Mouse (Mus musculus) neural tube, embryonic 15.5 days (tissue): Measurements from ENCODE around the gene Rabac1. TPM values are rescaled to one million over a fixed set of nuclear protein-coding genes. Genes with fewer than 3 reads are reported as not detected.

Experiments
- ATAC-seq: fragments of 200-750 bp; cut with Nextera tagmentation; 2 replicates; pipeline ENCODE4 v1.8.0; 2017; ENCODE audit warnings: mild to moderate bottlenecking, moderate TSS enrichment, moderate library complexity; ENCODE audit not compliant: low FRiP score
- H3K27ac ChIP-seq: fragments of 300-500 bp; sonication (generic); replicated peaks from 2 replicates; pipeline ENCODE4 v1.5.1; 2015; ENCODE audit warnings: mild to moderate bottlenecking, inconsistent platforms
- H3K27me3 ChIP-seq: fragments of 300-500 bp; sonication (generic); replicated peaks from 2 replicates; pipeline ENCODE4 v1.6.1; 2015; ENCODE audit warnings: inconsistent platforms
- H3K36me3 ChIP-seq: fragments of 300-500 bp; sonication (generic); 2 replicates; pipeline ENCODE4 v1.6.1; 2015; ENCODE audit warnings: inconsistent platforms
- H3K4me1 ChIP-seq: fragments of 300-500 bp; sonication (generic); 2 replicates; pipeline ENCODE4 v1.6.1; 2015; ENCODE audit warnings: inconsistent platforms
- H3K4me2 ChIP-seq: fragments of 300-500 bp; sonication (generic); 2 replicates; pipeline ENCODE4 v1.6.1; 2015; ENCODE audit warnings: inconsistent platforms, mild to moderate bottlenecking, moderate library complexity
- H3K4me3 ChIP-seq: fragments of 300-500 bp; sonication (generic); replicated peaks from 2 replicates; pipeline ENCODE4 v1.5.1; 2015; ENCODE audit warnings: mild to moderate bottlenecking, inconsistent platforms
- H3K9ac ChIP-seq: fragments of 300-500 bp; sonication (generic); replicated peaks from 2 replicates; pipeline ENCODE4 v1.6.1; 2015; ENCODE audit warnings: mild to moderate bottlenecking, inconsistent platforms
- H3K9me3 ChIP-seq: fragments of 300-500 bp; sonication (generic); replicated peaks from 2 replicates; pipeline ENCODE4 v1.6.1; 2016; ENCODE audit warnings: inconsistent platforms
- WGBS: fragments of 180-500 bp; shearing (Covaris S2); methylation state at CpG from one replicate; pipeline ENCODE4 v1.1.7; 2015; ENCODE audit warnings: mixed read lengths; 5-methylcytosine and 5-hydroxymethylcytosine counted together
- polyA plus RNA-seq: library from polyadenylated mRNA; unstranded; fragments of >200 nt; fragmentation: Nextera tagmentation; extraction: Ambion mirVana; gene quantifications from 2 replicates; pipeline ENCODE4 v1.2.1, GENCODE M21; 2015

The Rabac1 gene
- 297 and 336 TPM in 2 replicates for polyA plus RNA-seq

DNA sequence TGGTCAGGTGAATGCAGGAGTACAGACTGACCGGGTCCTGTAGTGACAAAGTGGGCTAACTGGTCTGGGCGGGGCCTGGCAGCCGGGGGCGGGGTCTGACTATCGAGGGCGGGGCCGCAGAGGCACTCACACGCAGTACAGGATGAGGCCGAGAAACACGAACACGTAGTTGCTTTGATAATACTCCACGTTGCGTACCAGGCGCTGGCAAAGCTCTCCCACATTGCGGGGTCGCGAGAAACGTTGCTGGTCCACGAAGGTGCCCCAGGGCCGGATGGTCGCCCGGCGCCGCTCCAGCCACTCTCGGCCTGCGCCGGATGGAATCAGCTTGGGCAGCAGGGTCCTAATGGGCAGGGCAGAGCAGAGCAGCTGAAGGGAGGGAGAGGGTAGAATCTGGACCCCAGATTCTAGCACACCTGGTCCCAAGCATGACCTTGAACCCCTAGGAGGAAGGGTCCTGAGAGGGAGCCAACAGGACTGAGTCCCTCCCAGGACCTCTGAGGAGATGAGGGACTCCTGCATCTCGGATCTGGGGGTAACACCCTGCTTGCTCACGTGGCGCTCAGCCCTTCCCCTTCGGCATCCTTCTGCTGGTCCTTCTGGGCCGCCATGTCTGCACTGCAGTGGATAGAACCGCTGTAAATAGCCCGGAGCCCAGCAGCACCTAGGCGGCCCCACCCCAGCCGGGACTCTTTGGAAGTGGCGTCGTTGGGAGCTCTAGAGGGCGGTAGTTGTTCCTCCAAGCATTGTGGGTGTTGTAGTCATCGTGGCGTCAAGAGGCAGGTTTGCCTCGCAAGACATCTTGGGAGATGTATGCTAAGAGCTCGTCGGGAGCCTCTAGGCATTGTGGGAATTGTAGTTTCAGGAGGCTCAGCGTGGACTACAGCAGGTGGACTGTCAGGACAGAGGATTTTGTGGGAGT is at the start of gene Rabac1:
Gene Rabac1 (minus strand): TSS at position 783 of the 922 bp plus-strand sequence.
- peak within 1 kb of the TSS; percentile 79 for H3K4me3 ChIP-seq
- peaks cover 3% of the 10 kb centered on the region for H3K36me3 ChIP-seq
- WGBS: under 1% methylated on average over 45 of the region's 45 CpGs
- H3K27me3 ChIP-seq: no peaks in the 10 kb centered on the region
- H3K9ac ChIP-seq: peak within 1 kb of the TSS; percentile 90
- H3K27ac ChIP-seq: peak within 1 kb of the TSS; percentile 86
- peak; percentile 92 for ATAC-seq
- H3K9me3 ChIP-seq: no peaks in the 10 kb centered on the region
- H3K4me2 ChIP-seq: peak within 1 kb of the TSS; percentile 75
- peaks cover 14% of the 10 kb centered on the region for H3K4me1 ChIP-seq

DNA sequence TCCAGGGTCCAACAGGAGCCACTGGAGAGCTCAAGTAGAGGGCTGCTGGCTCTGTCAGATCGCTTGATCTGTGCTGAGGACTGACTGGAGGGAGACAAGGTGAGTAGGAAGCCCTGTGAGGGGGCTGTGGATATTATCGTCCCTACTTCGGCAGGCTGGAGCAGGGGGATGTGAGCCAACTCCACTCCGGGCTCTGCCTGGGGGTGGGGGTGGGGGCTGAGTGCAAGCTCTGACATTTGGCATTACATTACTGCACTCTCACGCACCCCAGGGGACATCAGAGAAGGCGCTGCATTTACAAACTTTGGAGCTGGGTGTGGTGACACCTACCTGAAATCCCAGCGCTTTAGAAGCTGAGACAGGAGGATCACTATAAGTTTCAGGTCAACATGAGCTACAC is 39.0 kb upstream of the Rabac1 start:
- peaks cover 46% of the 10 kb centered on the region for H3K4me1 ChIP-seq
- H3K4me3 ChIP-seq: no peak overlapping the region
- no peak for ATAC-seq
- no peak overlapping the region; the same call in 1 of the 2 replicates for H3K9ac ChIP-seq
- H3K27me3 ChIP-seq: peaks cover 14% of the 10 kb centered on the region
- H3K9me3 ChIP-seq: no peaks in the 10 kb centered on the region
- no peak overlapping the region for H3K27ac ChIP-seq
- no peak overlapping the region for H3K4me2 ChIP-seq
- H3K36me3 ChIP-seq: peaks cover 35% of the 10 kb centered on the region
- 68% methylated on average over 7 of the region's 7 CpGs for WGBS

DNA sequence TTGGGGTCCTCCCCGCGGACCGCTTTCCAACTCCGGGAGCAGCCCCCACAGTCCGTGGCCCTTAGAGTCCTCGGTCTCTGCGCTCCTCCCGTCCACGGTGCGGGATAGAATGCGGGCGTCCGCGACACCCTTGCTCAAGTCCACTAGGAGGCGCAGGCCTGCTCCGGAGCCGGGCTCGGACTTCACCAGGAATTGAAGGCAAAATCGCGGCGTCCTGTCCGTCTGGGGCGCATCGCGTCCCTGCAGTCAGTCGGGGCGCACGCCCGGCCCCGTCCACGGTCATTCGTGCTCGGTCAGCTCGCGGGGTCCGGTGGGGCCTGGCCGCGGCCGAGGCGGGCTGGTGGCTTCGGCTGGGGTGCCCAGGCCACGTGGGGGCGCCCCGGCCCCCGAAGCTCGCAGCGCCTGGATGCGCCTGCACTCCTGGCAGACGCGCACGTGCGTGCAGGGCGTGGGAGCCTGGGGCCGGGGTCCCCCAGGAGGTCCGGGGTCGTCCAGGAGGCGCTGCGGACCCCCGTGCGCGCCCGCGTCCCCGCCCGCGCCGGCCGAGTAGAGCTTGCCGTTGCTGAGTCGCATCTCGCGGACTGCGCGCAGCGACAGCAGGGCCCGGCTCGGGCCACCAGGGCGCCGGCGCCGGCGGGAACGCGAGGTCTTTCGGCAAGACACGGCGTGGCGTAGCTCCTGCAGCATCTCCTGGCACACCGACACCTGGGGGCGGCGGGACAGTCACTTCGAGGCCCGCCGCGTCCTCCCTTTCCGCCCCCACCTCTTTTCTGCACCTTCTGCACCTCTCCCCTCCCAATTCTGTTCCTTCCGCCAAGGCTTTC is 37.7 kb upstream of the Rabac1 start:
- no peak for ATAC-seq
- Histone ChIP-seq H3K9ac (peak overlapping the region; percentile 56), H3K4me3 (peak overlapping the region; percentile 26), H3K36me3 (peaks cover 24% of the 10 kb centered on the region), H3K4me1 (peaks cover 55% of the 10 kb centered on the region), H3K4me2 (peak overlapping the region; percentile 57), H3K27ac (peak overlapping the region; percentile 95), H3K9me3 (no peaks in the 10 kb centered on the region), H3K27me3 (peaks cover 14% of the 10 kb centered on the region)
- WGBS: 2% methylated on average over 94 of the region's 97 CpGs

DNA sequence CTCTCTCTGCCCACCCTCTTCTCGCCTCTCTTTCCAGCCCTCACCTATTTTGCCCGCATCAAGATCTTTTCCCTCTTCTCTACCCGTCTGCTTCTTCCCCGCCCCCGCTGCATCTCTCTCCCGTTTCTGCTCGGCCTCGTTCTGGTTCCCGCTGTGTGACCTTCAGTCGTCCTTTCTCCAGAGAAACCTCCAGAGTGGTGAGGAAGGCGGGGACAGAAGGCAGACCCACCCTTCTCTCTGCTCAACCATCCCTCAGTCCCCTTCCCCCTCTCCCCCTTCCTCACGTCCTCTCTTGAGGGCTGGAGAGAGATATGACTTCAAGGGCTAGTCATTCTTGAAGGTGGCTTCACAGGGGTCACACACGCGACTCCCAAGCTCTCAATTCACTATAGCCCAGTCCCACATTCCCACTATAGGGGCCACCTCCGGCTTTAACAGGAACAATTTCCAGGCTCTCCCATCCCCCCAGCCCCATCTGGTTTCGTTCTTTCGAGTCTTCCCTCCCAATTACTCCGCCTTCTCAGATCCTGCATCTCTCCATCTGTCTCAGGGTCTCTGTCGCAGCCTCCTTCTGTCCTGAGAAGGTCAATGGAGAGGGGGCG is 36.6 kb upstream of the Rabac1 start:
- no peaks in the 10 kb centered on the region for H3K9me3 ChIP-seq
- H3K4me2 ChIP-seq: peak overlapping the region; percentile 57
- 5% methylated on average over 20 of the region's 20 CpGs for WGBS
- ATAC-seq: peak; percentile 22
- peak overlapping the region; percentile 56 for H3K9ac ChIP-seq
- peaks cover 13% of the 10 kb centered on the region for H3K36me3 ChIP-seq
- H3K4me1 ChIP-seq: peaks cover 56% of the 10 kb centered on the region
- peak overlapping the region; percentile 23 for H3K4me3 ChIP-seq
- peak overlapping the region; percentile 95 for H3K27ac ChIP-seq
- H3K27me3 ChIP-seq: peaks cover 14% of the 10 kb centered on the region

DNA sequence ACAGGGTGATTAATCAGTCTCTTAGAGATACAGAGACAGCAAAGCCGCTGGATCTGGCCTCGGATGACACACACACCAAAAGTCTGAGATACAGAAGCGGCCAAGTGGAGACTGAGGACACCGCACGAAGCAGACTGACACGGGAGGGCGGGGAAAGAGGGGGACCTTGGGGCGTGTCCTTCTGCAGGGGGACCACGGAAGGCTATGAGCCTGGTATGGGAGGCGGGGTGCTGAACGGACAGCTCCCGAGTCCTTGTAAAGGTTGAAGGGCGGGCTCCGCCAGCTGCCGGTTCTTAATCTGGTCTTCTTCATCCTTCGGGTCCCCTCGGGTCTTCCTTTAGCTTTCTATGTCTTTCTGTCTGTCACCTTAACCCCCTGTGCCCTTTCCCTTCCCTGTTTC is 36.1 kb upstream of the Rabac1 start:
- ATAC-seq: peak; percentile 18
- peak overlapping the region; percentile 23 for H3K4me3 ChIP-seq
- H3K27ac ChIP-seq: peak overlapping the region; percentile 95
- 2% methylated on average over 17 of the region's 17 CpGs for WGBS
- H3K27me3 ChIP-seq: peaks cover 14% of the 10 kb centered on the region
- peak overlapping the region; percentile 57 for H3K4me2 ChIP-seq
- H3K4me1 ChIP-seq: peaks cover 62% of the 10 kb centered on the region
- peak overlapping the region; percentile 56 for H3K9ac ChIP-seq
- peaks cover 9% of the 10 kb centered on the region for H3K36me3 ChIP-seq
- no peaks in the 10 kb centered on the region for H3K9me3 ChIP-seq

DNA sequence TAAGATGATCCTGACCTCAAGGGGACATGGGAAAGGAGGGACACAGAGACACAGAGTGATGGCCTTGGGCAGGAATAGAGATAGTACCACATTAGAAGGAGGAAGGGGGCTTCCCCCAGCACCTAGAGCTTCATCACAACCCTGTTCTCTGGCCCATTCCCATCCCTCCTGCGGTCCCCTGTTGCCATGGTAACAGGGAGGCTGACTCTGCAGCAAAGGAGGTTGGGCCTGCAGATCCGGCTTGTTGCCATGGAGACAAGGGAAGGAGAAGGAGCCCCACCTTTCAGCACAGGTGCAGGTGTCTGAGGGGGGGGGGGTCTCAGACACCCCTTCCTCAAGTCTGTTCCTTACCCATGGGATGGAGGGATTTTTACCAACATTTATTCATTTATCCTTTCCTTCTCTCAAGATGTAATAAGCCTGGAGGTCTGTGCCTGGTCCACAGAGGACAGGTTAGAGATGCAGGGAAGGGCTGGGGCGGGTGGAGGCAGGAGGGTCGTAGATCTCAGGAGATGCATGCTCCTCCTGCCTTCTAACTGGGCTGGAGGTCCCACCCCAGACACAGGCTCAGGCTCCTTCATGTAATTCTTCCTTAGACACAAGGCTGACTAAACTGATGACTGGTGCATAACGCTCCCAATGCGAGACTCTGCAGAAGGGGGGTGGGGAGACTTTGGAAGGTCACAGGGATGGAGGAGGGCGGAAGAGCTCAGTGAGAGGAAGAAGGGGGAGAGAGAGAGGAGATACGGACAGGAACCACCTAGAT is 35.2 kb upstream of the Rabac1 start:
- peak overlapping the region; percentile 23; the same call in 1 of the 2 replicates for H3K4me3 ChIP-seq
- 6% methylated on average over 8 of the region's 8 CpGs for WGBS

DNA sequence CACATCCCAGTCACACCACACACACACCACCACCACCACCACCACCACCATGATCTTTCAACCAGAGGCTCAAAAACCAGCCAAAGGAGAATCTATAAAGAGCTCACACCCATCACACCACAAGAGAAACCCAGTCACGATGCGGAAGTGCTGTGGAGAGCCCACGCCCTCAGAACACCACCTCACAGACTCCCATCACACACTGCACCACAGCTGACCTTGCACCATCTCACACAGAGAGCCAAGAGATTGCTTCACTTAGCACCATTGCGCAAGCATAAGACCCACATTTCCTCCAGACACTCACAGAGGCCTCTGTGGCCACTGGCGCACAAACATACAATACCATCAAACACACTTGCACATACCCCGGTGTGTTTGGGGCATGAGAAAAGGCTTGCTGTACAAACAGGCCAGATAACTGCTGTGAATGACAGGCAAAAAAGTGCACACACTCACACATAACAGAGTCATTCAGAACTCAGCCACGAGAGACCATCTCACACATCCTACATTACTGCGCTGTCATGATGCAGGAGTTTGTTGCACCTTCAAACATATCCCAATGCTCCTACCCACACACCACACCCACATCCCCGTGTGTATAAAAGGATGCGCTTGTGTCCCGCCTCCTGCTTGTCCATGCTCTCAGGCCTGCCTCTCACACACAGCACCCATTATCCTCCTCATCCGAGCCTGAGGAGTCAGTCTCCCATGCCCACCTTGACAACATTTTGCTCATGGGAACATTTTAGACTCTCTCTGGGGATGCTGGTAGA is 34.2 kb upstream of the Rabac1 start:
- no peak for ATAC-seq
- Histone ChIP-seq H3K4me1 (peaks cover 79% of the 10 kb centered on the region), H3K4me2 (peak overlapping the region; percentile 57), H3K36me3 (no peaks in the 10 kb centered on the region; the same call in 1 of the 2 replicates), H3K4me3 (no peak overlapping the region), H3K9ac (no peak overlapping the region), H3K27me3 (peaks cover 5% of the 10 kb centered on the region), H3K27ac (peak overlapping the region; percentile 95), H3K9me3 (no peaks in the 10 kb centered on the region)
- 70% methylated on average over 12 of the region's 12 CpGs for WGBS

More for the DNA sequence above, 35.2 kb upstream of the Rabac1 start:
- ATAC-seq: peak; percentile 48
- no peaks in the 10 kb centered on the region for H3K9me3 ChIP-seq
- peak overlapping the region; percentile 57 for H3K4me2 ChIP-seq
- peak overlapping the region; percentile 56 for H3K9ac ChIP-seq
- peaks cover 12% of the 10 kb centered on the region for H3K27me3 ChIP-seq
- peaks cover 7% of the 10 kb centered on the region for H3K36me3 ChIP-seq
- H3K27ac ChIP-seq: peak overlapping the region; percentile 95
- H3K4me1 ChIP-seq: peaks cover 71% of the 10 kb centered on the region

DNA sequence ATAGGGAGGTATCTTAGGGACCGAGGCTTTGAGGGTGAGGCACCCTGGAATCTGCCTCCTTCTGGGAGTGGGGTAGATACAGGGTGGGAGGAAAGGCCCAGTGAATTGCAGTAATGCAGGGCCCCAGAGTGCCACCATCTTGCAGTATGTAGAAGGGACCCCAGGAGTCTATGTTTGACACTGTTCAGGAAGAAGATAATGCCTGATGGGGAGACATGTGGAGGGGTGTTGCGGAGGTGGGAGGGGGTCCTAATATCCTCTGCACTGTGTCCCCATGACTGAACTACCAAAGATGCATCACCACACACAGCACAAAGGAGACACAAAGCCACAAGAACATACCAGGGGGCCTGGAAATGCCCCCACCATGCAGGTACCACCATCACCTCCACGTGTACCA is 33.6 kb upstream of the Rabac1 start:
- peak; percentile 18; the same call in 1 of the 2 replicates for ATAC-seq
- WGBS: 60% methylated on average over 3 of the region's 3 CpGs

DNA sequence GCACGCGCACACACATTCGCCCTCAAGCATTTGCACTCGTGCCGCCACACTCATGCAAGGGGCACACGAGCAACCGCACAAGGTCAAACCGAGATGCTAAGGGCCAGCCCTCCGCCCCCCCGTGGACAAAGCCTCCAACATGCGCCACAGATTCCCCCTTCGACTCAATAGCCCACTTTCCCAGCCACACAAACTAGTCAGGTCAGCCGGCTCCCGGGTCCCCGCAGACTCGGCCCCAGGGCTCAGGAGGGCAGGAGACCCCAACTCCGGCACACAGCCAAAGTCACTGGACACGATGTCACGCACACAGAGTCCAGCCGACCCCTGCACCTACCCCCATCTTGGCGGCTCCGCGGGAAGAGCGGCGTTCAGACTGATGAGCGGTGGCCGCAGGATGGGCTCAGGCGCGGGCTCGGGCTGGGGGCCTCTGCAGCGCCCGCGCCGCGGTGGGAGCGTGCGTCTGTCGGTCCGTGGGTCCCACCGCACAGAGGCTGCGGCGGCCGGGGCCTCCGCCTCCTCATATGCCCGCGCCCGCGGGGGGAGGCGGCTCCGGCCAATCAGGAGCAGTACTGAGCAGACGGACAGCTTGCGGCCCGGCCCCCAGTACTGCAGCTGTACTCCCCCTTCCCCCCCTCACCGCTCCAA is 33.0 kb upstream of the Rabac1 start, which contains the start of gene Atp1a3:
Gene Atp1a3 (minus strand): TSS at position 538 of the 645 bp plus-strand sequence.
- Histone ChIP-seq H3K9ac (peak within 1 kb of the TSS; percentile 83), H3K27me3 (no peaks in the 10 kb centered on the region), H3K9me3 (no peaks in the 10 kb centered on the region), H3K4me3 (peak within 1 kb of the TSS; percentile 78), H3K4me2 (peak within 1 kb of the TSS; percentile 57), H3K36me3 (peaks cover 6% of the 10 kb centered on the region), H3K4me1 (peaks cover 75% of the 10 kb centered on the region), H3K27ac (peak within 1 kb of the TSS; percentile 95)
- under 1% methylated on average over 53 of the region's 54 CpGs for WGBS
- peak; percentile 85 for ATAC-seq

More for the DNA sequence above, 33.6 kb upstream of the Rabac1 start:
- H3K9me3 ChIP-seq: no peaks in the 10 kb centered on the region
- H3K4me2 ChIP-seq: peak overlapping the region; percentile 57
- peak overlapping the region; percentile 78 for H3K4me3 ChIP-seq
- H3K27me3 ChIP-seq: no peaks in the 10 kb centered on the region; the same call in 1 of the 2 replicates
- peaks cover 81% of the 10 kb centered on the region for H3K4me1 ChIP-seq
- H3K9ac ChIP-seq: peak overlapping the region; percentile 83
- peak overlapping the region; percentile 95 for H3K27ac ChIP-seq
- no peaks in the 10 kb centered on the region; the same call in 1 of the 2 replicates for H3K36me3 ChIP-seq
